ENCODE assay signal across 9 mouse cellular contexts in genomic region chr15:78834233-78835005, GRCm38 (mm10). TPM values are rescaled to one million over a fixed set of nuclear protein-coding genes. Genes with fewer than 3 reads are reported as not detected.
A peak's percentile ranks its signal among the peaks of the same experiment; 100 is the strongest.
DNase-seq lines count a peak whose midpoint lies in the region; ATAC-seq lines count a peak whose summit lies in the region.
"Had no signal": no experiment of that assay in that cellular context is flagged by ENCODE, and none has a peak within 500 bp of the region (broad histone marks: within the 10 kb centered on the region; RNA-seq: fewer than 3 reads in every experiment).

No protein-coding gene starts in this region.

- no peak overlapping the region for H3K4me3 ChIP-seq in embryonic facial prominence, embryonic 10.5 days
- H3K4me3 ChIP-seq in intestine, embryonic 16.5 days (ENCODE audit: low read length): no peak overlapping the region

- no peak overlapping the region for H3K4me2 ChIP-seq in intestine, embryonic 16.5 days (ENCODE audit: low read depth, low read length)

- ATAC-seq in intestine, embryonic 16.5 days: no peak
- ATAC-seq in monocyte, adult 5-6 weeks (replicated peaks; ENCODE audit: insufficient number of reproducible peaks, low FRiP score, low TSS enrichment, poor library complexity, severe bottlenecking): no peak

- H3K36me3 ChIP-seq in embryonic facial prominence, embryonic 10.5 days (replicated peaks): no peaks in the 10 kb centered on the region
- no peaks in the 10 kb centered on the region for H3K36me3 ChIP-seq in intestine, embryonic 16.5 days (ENCODE audit: control insufficient read depth, insufficient read depth, low read length)

- H3K9ac ChIP-seq in intestine, embryonic 16.5 days (ENCODE audit: low read depth, low read length): no peak overlapping the region

- H3K27ac ChIP-seq in embryonic facial prominence, embryonic 10.5 days (replicated peaks): peak overlapping the region; percentile 88
- peak overlapping the region; percentile 95 for H3K27ac ChIP-seq in intestine, embryonic 16.5 days (ENCODE audit: low read length)
- H3K27ac ChIP-seq: macrophage had no signal

- no peaks in the 10 kb centered on the region for H3K27me3 ChIP-seq in embryonic facial prominence, embryonic 10.5 days (replicated peaks; ENCODE audit: low read depth, poor library complexity, severe bottlenecking)
- no peaks in the 10 kb centered on the region for H3K27me3 ChIP-seq in intestine, embryonic 16.5 days (replicated peaks; ENCODE audit: control insufficient read depth, insufficient read depth, low read length)

- 34% methylated on average over 10 of the region's 10 CpGs for WGBS in embryonic facial prominence, embryonic 10.5 days
- WGBS in intestine, embryonic 16.5 days: 38% methylated on average over 10 of the region's 10 CpGs

- peaks cover 69% of the 10 kb centered on the region for H3K4me1 ChIP-seq in embryonic facial prominence, embryonic 10.5 days
- H3K4me1 ChIP-seq in intestine, embryonic 16.5 days (ENCODE audit: control insufficient read depth, insufficient read depth, low read length): peaks cover 58% of the 10 kb centered on the region

- DNase-seq in adrenal gland, postnatal 14 days: peak; percentile 70
- DNase-seq in adrenal gland, postnatal 25 days: no peak
- DNase-seq in embryonic facial prominence, embryonic 10.5 days (ENCODE audit: low spot score): peak; percentile 45
- peak; percentile 86 for DNase-seq in lung, postnatal 10 days
- DNase-seq in cerebellum, postnatal 36 days: no peak
- DNase-seq in natural killer cell, adult 2 months (ENCODE audit: low spot score in 2 of 2): no peak

- H3K9me3 ChIP-seq in embryonic facial prominence, embryonic 10.5 days: peaks cover 5% of the 10 kb centered on the region; the same call in 1 of the 2 replicates
- H3K9me3 ChIP-seq in intestine, embryonic 16.5 days (ENCODE audit: control insufficient read depth, low read length): no peaks in the 10 kb centered on the region

RNA-seq across cellular contexts. Expression of gene Cdc42ep1, which starts 8.0 kb away (rescaled TPM):
- 44.5 and 45.1 TPM in 2 replicates for total RNA-seq in adrenal gland, postnatal 14 days (2021)
- 38.8 and 43.4 TPM in 2 replicates for total RNA-seq in adrenal gland, postnatal 25 days (2021)
- polyA plus RNA-seq in embryonic facial prominence, embryonic 10.5 days (2016; fragmentation: Nextera tagmentation; extraction: Ambion mirVana): 19.9 and 20.8 TPM in 2 replicates
- 34.5 and 36.1 TPM in 2 replicates for polyA plus RNA-seq in intestine, embryonic 16.5 days (2015; fragmentation: Nextera tagmentation; extraction: Ambion mirVana)
- total RNA-seq in monocyte, adult 5-6 weeks (2017): 0.29 to 1.2 TPM (median 0.75 TPM) in 3 replicates
- polyA plus RNA-seq: macrophage had no signal

RNA-seq across cellular contexts. Expression of gene Lgals2, which starts 20.9 kb away (rescaled TPM):
- 0.85 TPM in 1 of 2 replicates, not detected in the other for total RNA-seq in adrenal gland, postnatal 14 days (2021)
- not detected in 2 replicates for total RNA-seq in adrenal gland, postnatal 25 days (2021)
- polyA plus RNA-seq in embryonic facial prominence, embryonic 10.5 days (2016; fragmentation: Nextera tagmentation; extraction: Ambion mirVana): not detected in 2 replicates
- polyA plus RNA-seq in intestine, embryonic 16.5 days (2015; fragmentation: Nextera tagmentation; extraction: Ambion mirVana): 1,298 and 1,309 TPM in 2 replicates
- total RNA-seq in monocyte, adult 5-6 weeks (2017): not detected in 3 replicates
- polyA plus RNA-seq: macrophage had no signal

RNA-seq across cellular contexts. Expression of gene Card10, which starts 31.6 kb away (rescaled TPM):
- total RNA-seq in adrenal gland, postnatal 14 days (2021): 10.6 and 12.7 TPM in 2 replicates
- 6.5 and 7.0 TPM in 2 replicates for total RNA-seq in adrenal gland, postnatal 25 days (2021)
- 3.3 and 4.3 TPM in 2 replicates for polyA plus RNA-seq in embryonic facial prominence, embryonic 10.5 days (2016; fragmentation: Nextera tagmentation; extraction: Ambion mirVana)
- 5.2 and 6.1 TPM in 2 replicates for polyA plus RNA-seq in intestine, embryonic 16.5 days (2015; fragmentation: Nextera tagmentation; extraction: Ambion mirVana)
- total RNA-seq in monocyte, adult 5-6 weeks (2017): 0.21 to 3.7 TPM (median 2.1 TPM) in 3 replicates
- polyA plus RNA-seq: macrophage had no signal

RNA-seq across cellular contexts. Expression of gene Gga1, which starts 42.6 kb away (rescaled TPM):
- total RNA-seq in adrenal gland, postnatal 14 days (2021): 51.7 and 52.0 TPM in 2 replicates
- 58.1 and 61.5 TPM in 2 replicates for total RNA-seq in adrenal gland, postnatal 25 days (2021)
- polyA plus RNA-seq in embryonic facial prominence, embryonic 10.5 days (2016; fragmentation: Nextera tagmentation; extraction: Ambion mirVana): 52.0 and 53.5 TPM in 2 replicates
- polyA plus RNA-seq in intestine, embryonic 16.5 days (2015; fragmentation: Nextera tagmentation; extraction: Ambion mirVana): 56.3 and 57.4 TPM in 2 replicates
- total RNA-seq in monocyte, adult 5-6 weeks (2017): 18.3 to 37.9 TPM (median 20.8 TPM) in 3 replicates

Comparison
In these comparisons a context has a peak if more than half of its experiments do, and no peak if none do; other contexts are left out.
1. DNase-seq: peak in adrenal gland, postnatal 14 days (single experiment), embryonic facial prominence, embryonic 10.5 days (single experiment) and lung, postnatal 10 days (single experiment); none in adrenal gland, postnatal 25 days (single experiment), cerebellum, postnatal 36 days (0 of 2) and natural killer cell, adult 2 months (0 of 2).
2. RNA of gene Cdc42ep1, which starts 8.0 kb away (total RNA-seq): 44.5 to 45.1 TPM in adrenal gland, postnatal 14 days and 38.8 to 43.4 TPM in adrenal gland, postnatal 25 days; 0.29 to 1.2 TPM in monocyte, adult 5-6 weeks; every median in the first group is over 10 times any median in the second.